Mouse (Mus musculus) G1E (cell line): Measurements from ENCODE around the gene Dmxl2.

Experiments
- CTCF ChIP-seq: IDR thresholded peaks from 2 replicates; pipeline ENCODE4 v1.5.1; 2012; ENCODE audit warnings: low read depth, low read length, inconsistent platforms, mixed read lengths
- TAL1 ChIP-seq: conservative IDR thresholded peaks from 2 replicates; pipeline ENCODE4 v1.6.1; 2012; ENCODE audit warnings: low read depth, low read length, inconsistent platforms, mixed read lengths

GRCm38 (mm10) chr9:54416238-54416637 is 85.2 kb downstream of the Dmxl2 start:
- TF ChIP-seq CTCF (no peak), TAL1 (no peak)
